Mouse (Mus musculus): ENCODE results near the gene Atp6v1a. TPM values are rescaled to one million over a fixed set of nuclear protein-coding genes. Genes with fewer than 3 reads are reported as not detected.

Gene Atp6v1a
- total and polyA plus RNA-seq, 3 experiments: 75.0 to 104 (median 78.5) TPM

GRCm38 (mm10) chr16:44173966-44174530 is 34.5 kb upstream of the Atp6v1a start:
- peak overlapping the region; percentile 63 to 85 (median 79) for H3K4me3 ChIP-seq (replicated peaks in 1 of 3; ENCODE audit: low read depth in 2 of 3, low read length in 2 of 3, poor library complexity in 1 of 3)
- H3K27me3 ChIP-seq (replicated peaks): no peaks in the 10 kb centered on the region
- no peak for DNase-seq (ENCODE audit: extremely low read depth)
- peak overlapping the region; percentile 99 for H3K9ac ChIP-seq (ENCODE audit: insufficient read depth, low read depth)
- no peak for TF ChIP-seq JUND (conservative IDR thresholded peaks at IDR 0.05; ENCODE audit: low read depth, low read length)
- no peak for TF ChIP-seq USF2 (conservative IDR thresholded peaks at IDR 0.05; ENCODE audit: low read depth, low read length)
- TF ChIP-seq SIN3A (IDR thresholded peaks at IDR 0.05; ENCODE audit: low read length): no peak
- no peak for TF ChIP-seq CHD2 (IDR thresholded peaks at IDR 0.05; ENCODE audit: low read length)
- no peak for TF ChIP-seq NRF1 (IDR thresholded peaks at IDR 0.05; ENCODE audit: low read depth, low read length)
- TF ChIP-seq ETS1 (conservative IDR thresholded peaks at IDR 0.05; ENCODE audit: low read depth, low read length): no peak
- no peak for TF ChIP-seq MAFK (IDR thresholded peaks at IDR 0.05; ENCODE audit: insufficient replicate concordance, low read length)
- no peak for TF ChIP-seq UBTF (IDR thresholded peaks at IDR 0.05; ENCODE audit: low read depth, low read length)
- no peaks in the 10 kb centered on the region; the same call in 1 of the 2 replicates for H3K79me2 ChIP-seq (replicated peaks; ENCODE audit: control insufficient read depth, extremely low read depth, insufficient read depth, poor library complexity, severe bottlenecking)
- H3K27ac ChIP-seq (ENCODE audit: insufficient read depth, low read depth): no peak overlapping the region
- in situ Hi-C loops (cut with MboI; ENCODE audit: low pct_ligation_motif_present, low pct_unique_long_range_greater_than_20kb, low sequenced_read_pairs): no loop called here
- peaks cover 0 to 7% of the 10 kb centered on the region in 2 experiments for H3K36me3 ChIP-seq (replicated peaks in 1 of 2; ENCODE audit: control insufficient read depth in 1 of 2, insufficient read depth in 1 of 2, low read length in 1 of 2)
- dilution Hi-C loops (cut with MboI; ENCODE audit: extremely low pct_ligation_motif_present, extremely low pct_unique_long_range_greater_than_20kb, low sequenced_read_pairs): no loop called here
- H3K4me1 ChIP-seq (ENCODE audit: control insufficient read depth in 1 of 2, insufficient read depth in 2 of 2): peaks cover 6 to 25% of the 10 kb centered on the region in 2 experiments; a peak in 3 of 4 replicates
- H3K9me3 ChIP-seq (replicated peaks; ENCODE audit: low read length): no peaks in the 10 kb centered on the region
- peak overlapping the region; percentile 87 for H3K4me2 ChIP-seq (ENCODE audit: insufficient read depth, low read depth, poor library complexity, severe bottlenecking)

- H3K27ac ChIP-seq (ENCODE audit: insufficient read depth, low read depth): peak within 1 kb of the TSS; percentile 83
- peak within 1 kb of the TSS; percentile 99 for H3K9ac ChIP-seq (ENCODE audit: insufficient read depth, low read depth)
- H3K4me1 ChIP-seq (ENCODE audit: control insufficient read depth in 1 of 2, insufficient read depth in 2 of 2): peaks cover 6 to 25% of the 10 kb centered on the region in 2 experiments; a peak in 3 of 4 replicates
- H3K36me3 ChIP-seq (replicated peaks in 1 of 2; ENCODE audit: control insufficient read depth in 1 of 2, insufficient read depth in 1 of 2, low read length in 1 of 2): peaks cover 0 to 1% of the 10 kb centered on the region in 2 experiments
- in situ Hi-C loops (cut with MboI; ENCODE audit: low pct_ligation_motif_present, low pct_unique_long_range_greater_than_20kb, low sequenced_read_pairs): no loop called here
- dilution Hi-C loops (cut with MboI; ENCODE audit: extremely low pct_ligation_motif_present, extremely low pct_unique_long_range_greater_than_20kb, low sequenced_read_pairs): no loop called here
- H3K9me3 ChIP-seq (replicated peaks; ENCODE audit: low read length): no peaks in the 10 kb centered on the region
- no peaks in the 10 kb centered on the region; the same call in 1 of the 2 replicates for H3K79me2 ChIP-seq (replicated peaks; ENCODE audit: control insufficient read depth, extremely low read depth, insufficient read depth, poor library complexity, severe bottlenecking)
- no peaks in the 10 kb centered on the region for H3K27me3 ChIP-seq (replicated peaks)
- H3K4me2 ChIP-seq (ENCODE audit: insufficient read depth, low read depth, poor library complexity, severe bottlenecking): peak within 1 kb of the TSS; percentile 87
- DNase-seq (ENCODE audit: extremely low read depth): peak; percentile 24
- TF ChIP-seq NELFE (IDR thresholded peaks at IDR 0.05; ENCODE audit: low read depth, low read length): peak; percentile 64; the same call in 1 of the 2 replicates
- TF ChIP-seq MAZ (IDR thresholded peaks at IDR 0.05; ENCODE audit: low read depth, low read length): no peak
- no peak for TF ChIP-seq MAX (IDR thresholded peaks at IDR 0.05; ENCODE audit: low read length)
- peak; percentile 27; the same call in 1 of the 2 replicates for TF ChIP-seq MXI1 (IDR thresholded peaks at IDR 0.05; ENCODE audit: low read depth, low read length)
- peak; percentile 7; the same call in 1 of the 2 replicates for TF ChIP-seq TCF12 (IDR thresholded peaks at IDR 0.05; ENCODE audit: low read depth, low read length)
- no peak for TF ChIP-seq USF2 (conservative IDR thresholded peaks at IDR 0.05; ENCODE audit: low read depth, low read length)
- TF ChIP-seq CHD1 (IDR thresholded peaks at IDR 0.05; ENCODE audit: low read depth, low read length): 0 out of 2 replicates have a peak, but pooled peaks have one; percentile 45
- peak; percentile 0; the same call in 1 of the 2 replicates for TF ChIP-seq BHLHE40 (IDR thresholded peaks at IDR 0.05; ENCODE audit: low read depth, low read length)
- H3K4me3 ChIP-seq (replicated peaks in 1 of 3; ENCODE audit: low read depth in 2 of 3, low read length in 2 of 3, poor library complexity in 1 of 3): peak within 1 kb of the TSS; percentile 63 to 92 (median 85)
These were observed 33.8 kb upstream of the Atp6v1a start, which contains the start of gene Usf3 for GRCm38 (mm10) chr16:44173155-44173941. Gene Usf3, plus strand, starts transcription at chr16:44173246.
